Mouse (Mus musculus) forebrain, embryonic 16.5 days (tissue): ENCODE results near the gene Zc3h12a. TPM values are rescaled to one million over a fixed set of nuclear protein-coding genes. Genes with fewer than 3 reads are reported as not detected.

Source experiments
- ATAC-seq: fragments of 200-750 bp; cut with Nextera tagmentation; 2 replicates; pipeline ENCODE4 v1.8.0; 2017; ENCODE audit warnings: mild to moderate bottlenecking, moderate library complexity
- H3K27ac ChIP-seq: fragments of 300-500 bp; sonication (generic); 2 replicates; pipeline ENCODE4 v1.5.1; 2014; ENCODE audit warnings: low read length, control low read depth
- H3K27me3 ChIP-seq: fragments of 300-500 bp; sonication (generic); replicated peaks from 2 replicates; pipeline ENCODE4 v1.6.1; 2014; ENCODE audit warnings: low read length; ENCODE audit not compliant: control insufficient read depth, insufficient read depth
- H3K36me3 ChIP-seq: fragments of 300-500 bp; sonication (generic); 2 replicates; pipeline ENCODE4 v1.6.1; 2014; ENCODE audit not compliant: control insufficient read depth, insufficient read depth
- H3K4me1 ChIP-seq: fragments of 300-500 bp; sonication (generic); replicated peaks from 2 replicates; pipeline ENCODE4 v1.6.1; 2014; ENCODE audit warnings: low read length; ENCODE audit not compliant: control insufficient read depth, insufficient read depth
- H3K4me2 ChIP-seq: fragments of 300-500 bp; sonication (generic); 2 replicates; pipeline ENCODE4 v1.6.1; 2014; ENCODE audit warnings: mild to moderate bottlenecking, low read length, control low read depth
- H3K4me3 ChIP-seq: fragments of 300-500 bp; sonication (generic); replicated peaks from 2 replicates; pipeline ENCODE4 v1.5.1; 2014; ENCODE audit warnings: mild to moderate bottlenecking, low read length, control low read depth
- H3K9ac ChIP-seq: fragments of 300-500 bp; sonication (generic); replicated peaks from 2 replicates; pipeline ENCODE4 v1.6.1; 2014; ENCODE audit warnings: low read depth, low read length, control low read depth
- H3K9me3 ChIP-seq: fragments of 300-500 bp; sonication (generic); 2 replicates; pipeline ENCODE4 v1.6.1; 2016; ENCODE audit warnings: low read length; ENCODE audit not compliant: control insufficient read depth
- WGBS: fragments of 180-500 bp; shearing (Covaris S2); extraction: QIAGEN DNeasy Blood & Tissue Kit; methylation state at CpG from one replicate; pipeline ENCODE4 v1.1.7; 2014; 5-methylcytosine and 5-hydroxymethylcytosine counted together
- polyA plus RNA-seq: library from polyadenylated mRNA; unstranded; fragments of >200 nt; fragmentation: Nextera tagmentation; extraction: Ambion mirVana; gene quantifications from 2 replicates; pipeline ENCODE4 v1.2.1, GENCODE M21; 2015

The Zc3h12a gene
- polyA plus RNA-seq, 1 experiment from 2014 or later: 0.13 TPM

GRCm38 (mm10) chr4:125105354-125105753 lies 22.3 kb downstream of the Zc3h12a start:
- Histone ChIP-seq H3K4me2 (no peak overlapping the region), H3K4me1 (no peaks in the 10 kb centered on the region), H3K36me3 (peaks cover 11% of the 10 kb centered on the region), H3K27ac (no peak overlapping the region), H3K4me3 (no peak overlapping the region), H3K9me3 (no peaks in the 10 kb centered on the region), H3K27me3 (no peaks in the 10 kb centered on the region), H3K9ac (no peak overlapping the region)
- WGBS: 97% methylated on average over 9 of the region's 9 CpGs
- ATAC-seq: no peak

GRCm38 (mm10) chr4:125101334-125101733 lies 26.3 kb downstream of the Zc3h12a start:
- H3K4me3 ChIP-seq: no peak overlapping the region
- no peak overlapping the region for H3K9ac ChIP-seq
- H3K27ac ChIP-seq: no peak overlapping the region
- peaks cover 3% of the 10 kb centered on the region; the same call in 1 of the 2 replicates for H3K4me1 ChIP-seq
- H3K4me2 ChIP-seq: no peak overlapping the region
- no peaks in the 10 kb centered on the region for H3K27me3 ChIP-seq
- 69% methylated on average over 13 of the region's 13 CpGs for WGBS
- H3K9me3 ChIP-seq: no peaks in the 10 kb centered on the region
- H3K36me3 ChIP-seq: peaks cover 11% of the 10 kb centered on the region
- ATAC-seq: no peak

GRCm38 (mm10) chr4:125099458-125099857 lies 28.2 kb downstream of the Zc3h12a start:
- H3K4me2 ChIP-seq: no peak overlapping the region
- no peak overlapping the region for H3K27ac ChIP-seq
- peak; percentile 59; the same call in 1 of the 2 replicates for ATAC-seq
- peaks cover 8% of the 10 kb centered on the region for H3K36me3 ChIP-seq
- peaks cover 3% of the 10 kb centered on the region; the same call in 1 of the 2 replicates for H3K4me1 ChIP-seq
- H3K9me3 ChIP-seq: no peaks in the 10 kb centered on the region
- no peak overlapping the region for H3K4me3 ChIP-seq
- H3K27me3 ChIP-seq: no peaks in the 10 kb centered on the region
- H3K9ac ChIP-seq: no peak overlapping the region
- WGBS: 9% methylated on average over 8 of the region's 8 CpGs

DNA sequence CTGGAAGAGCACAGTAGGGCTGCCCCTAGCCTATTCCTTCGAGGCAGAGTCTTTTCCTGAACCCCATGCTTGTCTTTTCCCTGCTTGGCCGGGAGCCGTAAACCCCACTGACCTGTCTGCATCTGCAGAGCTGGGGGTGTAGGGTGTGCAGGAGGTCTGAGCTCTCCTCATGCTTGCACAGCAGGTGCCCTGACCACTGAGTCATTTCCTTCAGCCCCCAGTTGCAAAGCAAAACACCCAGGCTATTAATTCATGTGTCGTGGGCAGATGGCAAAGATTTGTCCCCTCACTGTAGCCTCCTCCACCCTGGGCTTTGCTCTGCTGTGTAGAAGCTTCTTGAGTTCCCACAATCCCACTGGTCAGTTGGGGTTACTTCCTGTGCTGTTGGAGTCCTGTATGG lies 30.2 kb downstream of the Zc3h12a start:
- H3K4me2 ChIP-seq: no peak overlapping the region
- peaks cover 3% of the 10 kb centered on the region; the same call in 1 of the 2 replicates for H3K4me1 ChIP-seq
- WGBS: 92% methylated on average over 4 of the region's 4 CpGs
- H3K36me3 ChIP-seq: peaks cover 1% of the 10 kb centered on the region; the same call in 1 of the 2 replicates
- no peak for ATAC-seq
- H3K9ac ChIP-seq: no peak overlapping the region
- H3K27me3 ChIP-seq: no peaks in the 10 kb centered on the region
- H3K27ac ChIP-seq: no peak overlapping the region
- no peak overlapping the region for H3K4me3 ChIP-seq
- H3K9me3 ChIP-seq: no peaks in the 10 kb centered on the region

DNA sequence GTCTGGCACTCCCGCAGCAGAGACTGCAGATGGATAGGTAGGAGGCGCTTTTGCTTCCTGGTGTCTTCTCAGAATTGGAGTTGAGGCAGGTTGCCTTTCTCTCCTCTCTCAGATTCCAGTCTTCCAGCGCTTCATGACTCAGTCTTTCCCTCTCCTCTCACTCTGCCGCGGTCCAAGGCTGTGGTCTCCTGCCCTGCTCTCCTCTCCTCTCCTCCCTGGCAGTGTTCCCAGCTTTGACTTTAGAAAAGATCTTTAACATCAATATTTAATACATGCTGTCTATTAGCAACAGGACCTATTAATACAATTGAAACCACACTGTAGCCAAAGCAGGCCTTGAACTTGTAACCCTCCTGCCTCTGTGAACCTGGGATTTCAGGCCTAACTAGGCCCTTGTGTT lies 31.6 kb downstream of the Zc3h12a start:
- no peak for ATAC-seq
- WGBS: 92% methylated on average over 5 of the region's 5 CpGs

GRCm38 (mm10) chr4:125093031-125093430 lies 34.6 kb downstream of the Zc3h12a start:
- H3K9ac ChIP-seq: no peak overlapping the region
- no peaks in the 10 kb centered on the region for H3K9me3 ChIP-seq
- H3K27me3 ChIP-seq: no peaks in the 10 kb centered on the region
- no peak overlapping the region for H3K4me3 ChIP-seq
- H3K4me1 ChIP-seq: no peaks in the 10 kb centered on the region
- H3K36me3 ChIP-seq: peaks cover 23% of the 10 kb centered on the region
- ATAC-seq: no peak
- no peak overlapping the region for H3K4me2 ChIP-seq
- WGBS: 90% methylated on average over 5 of the region's 5 CpGs
- no peak overlapping the region for H3K27ac ChIP-seq

More for the DNA sequence above, 31.6 kb downstream of the Zc3h12a start:
- H3K4me1 ChIP-seq: peaks cover 3% of the 10 kb centered on the region; the same call in 1 of the 2 replicates
- H3K9ac ChIP-seq: no peak overlapping the region
- no peaks in the 10 kb centered on the region for H3K9me3 ChIP-seq
- no peak overlapping the region for H3K4me2 ChIP-seq
- no peak overlapping the region for H3K27ac ChIP-seq
- no peak overlapping the region for H3K4me3 ChIP-seq
- H3K27me3 ChIP-seq: no peaks in the 10 kb centered on the region
- H3K36me3 ChIP-seq: peaks cover 9% of the 10 kb centered on the region

DNA sequence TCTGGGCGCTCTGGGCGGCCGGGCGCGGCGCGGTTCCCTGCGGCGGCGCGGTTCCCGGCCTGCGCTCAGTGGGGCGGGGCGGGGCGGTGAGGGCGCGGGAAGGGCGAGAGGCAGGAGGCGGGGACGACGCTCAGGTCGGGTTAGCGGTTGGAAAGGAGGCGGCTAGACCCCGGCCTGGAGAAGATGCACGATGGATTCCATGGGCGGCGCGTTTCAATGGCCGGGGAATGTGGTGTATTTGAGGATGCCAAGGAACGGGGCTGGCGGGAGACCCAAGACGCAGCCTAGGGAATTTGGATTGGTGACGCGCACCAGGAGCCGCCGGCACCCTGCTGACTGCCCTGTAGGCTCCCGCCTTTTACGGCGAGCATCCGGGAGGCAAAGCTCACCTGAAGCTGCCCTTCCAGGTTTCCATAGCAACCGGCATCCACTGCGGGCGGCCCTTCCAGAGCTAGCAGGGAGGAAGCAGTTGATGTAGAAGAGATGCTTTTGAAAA lies 42.2 kb downstream of the Zc3h12a start:
- Histone ChIP-seq H3K4me2 (peak overlapping the region; percentile 62), H3K9ac (peak overlapping the region; percentile 94), H3K4me3 (peak overlapping the region; percentile 88), H3K4me1 (peaks cover 20% of the 10 kb centered on the region), H3K27me3 (no peaks in the 10 kb centered on the region), H3K36me3 (peaks cover 12% of the 10 kb centered on the region), H3K9me3 (no peaks in the 10 kb centered on the region), H3K27ac (peak overlapping the region; percentile 99)
- WGBS: under 1% methylated on average over 43 of the region's 45 CpGs
- ATAC-seq: peak; percentile 92

- Histone ChIP-seq H3K4me2 (peak within 1 kb of the TSS; percentile 92), H3K27me3 (no peaks in the 10 kb centered on the region), H3K27ac (peak within 1 kb of the TSS; percentile 99), H3K9ac (peak within 1 kb of the TSS; percentile 94), H3K4me1 (peaks cover 20% of the 10 kb centered on the region), H3K4me3 (peak within 1 kb of the TSS; percentile 88), H3K36me3 (peaks cover 9% of the 10 kb centered on the region; the same call in 1 of the 2 replicates), H3K9me3 (no peaks in the 10 kb centered on the region)
- peak; percentile 91 for ATAC-seq
- 2% methylated on average over 63 of the region's 63 CpGs for WGBS
These were observed 43.0 kb downstream of the Zc3h12a start, which contains the start of gene Meaf6 for GRCm38 (mm10) chr4:125084403-125085345. TSS of gene Meaf6 (plus strand) at chr4:125085134.

DNA sequence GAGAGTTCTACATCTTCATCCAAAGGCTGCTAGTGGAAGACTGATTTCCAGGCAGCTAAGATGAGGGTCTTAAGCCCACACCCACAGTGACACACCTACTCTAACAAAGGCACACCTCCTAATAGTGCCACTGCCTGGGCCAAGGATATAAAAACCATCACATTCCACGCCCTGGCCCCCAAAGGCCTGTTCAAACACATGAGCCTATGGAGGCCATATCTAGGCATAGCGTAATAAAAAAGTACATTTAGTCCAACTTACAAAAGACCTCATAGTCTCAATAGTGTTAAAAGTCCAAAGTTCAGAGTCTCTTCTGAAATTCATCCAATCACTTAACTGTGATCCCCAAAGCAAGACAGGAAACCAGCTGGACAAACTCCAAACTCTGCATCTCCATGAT lies 48.9 kb downstream of the Zc3h12a start:
- Histone ChIP-seq H3K9me3 (no peaks in the 10 kb centered on the region), H3K4me3 (no peak overlapping the region), H3K36me3 (peaks cover 6% of the 10 kb centered on the region; the same call in 1 of the 2 replicates), H3K27me3 (no peaks in the 10 kb centered on the region), H3K4me1 (no peaks in the 10 kb centered on the region; the same call in 1 of the 2 replicates), H3K9ac (no peak overlapping the region), H3K4me2 (no peak overlapping the region), H3K27ac (no peak overlapping the region)
- 91% methylated on average over 2 of the region's 2 CpGs for WGBS
- no peak for ATAC-seq
